Mouse (Mus musculus): ENCODE results near the gene Wdr37.
"Not testable (repeated sequence)": the region's sequence is repeated elsewhere in the genome, so short reads cannot be mapped to it uniquely, and the experiment has no call there.

Wdr37 gene

GRCm38 (mm10) chr13:8847702-8848101 lies 24.0 kb downstream of the Wdr37 start:
- in situ Hi-C loops (cut with MboI; ENCODE audit: low pct_unique_long_range_greater_than_20kb in 1 of 2, low sequenced_read_pairs in 2 of 2, unreplicated experiment in 1 of 2), result no loop called here

GRCm38 (mm10) chr13:8842273-8842672 lies 29.4 kb downstream of the Wdr37 start:
- in situ Hi-C loops (cut with MboI; ENCODE audit: low pct_unique_long_range_greater_than_20kb in 1 of 2, low sequenced_read_pairs in 2 of 2, unreplicated experiment in 1 of 2), result no loop called here

- in situ Hi-C loops (cut with MboI; ENCODE audit: low pct_unique_long_range_greater_than_20kb in 1 of 2, low sequenced_read_pairs in 2 of 2, unreplicated experiment in 1 of 2), result not testable (repeated sequence)
These were observed 29.9 kb downstream of the Wdr37 start for GRCm38 (mm10) chr13:8841846-8842245.

GRCm38 (mm10) chr13:8840941-8841340 lies 30.8 kb downstream of the Wdr37 start:
- in situ Hi-C loops (cut with MboI; ENCODE audit: low pct_unique_long_range_greater_than_20kb in 1 of 2, low sequenced_read_pairs in 2 of 2, unreplicated experiment in 1 of 2), result no loop called here

- in situ Hi-C loops (cut with MboI; ENCODE audit: low pct_unique_long_range_greater_than_20kb in 1 of 2, low sequenced_read_pairs in 2 of 2, unreplicated experiment in 1 of 2), result no loop called here
These were observed 31.8 kb downstream of the Wdr37 start for GRCm38 (mm10) chr13:8839937-8840336.

GRCm38 (mm10) chr13:8839111-8839510 lies 32.6 kb downstream of the Wdr37 start:
- in situ Hi-C loops (cut with MboI; ENCODE audit: low pct_unique_long_range_greater_than_20kb in 1 of 2, low sequenced_read_pairs in 2 of 2, unreplicated experiment in 1 of 2), result no loop called here

- in situ Hi-C loops (cut with MboI; ENCODE audit: low pct_unique_long_range_greater_than_20kb in 1 of 2, low sequenced_read_pairs in 2 of 2, unreplicated experiment in 1 of 2), result no loop called here
These were observed 33.3 kb downstream of the Wdr37 start for GRCm38 (mm10) chr13:8838394-8838793.

GRCm38 (mm10) chr13:8834573-8834972 lies 37.1 kb downstream of the Wdr37 start:
- in situ Hi-C loops (cut with MboI; ENCODE audit: low pct_unique_long_range_greater_than_20kb in 1 of 2, low sequenced_read_pairs in 2 of 2, unreplicated experiment in 1 of 2), result no loop called here

GRCm38 (mm10) chr13:8831546-8832251 lies 40.0 kb downstream of the Wdr37 start:
- in situ Hi-C loops (cut with MboI; ENCODE audit: low pct_unique_long_range_greater_than_20kb in 1 of 2, low sequenced_read_pairs in 2 of 2, unreplicated experiment in 1 of 2), result no loop called here

GRCm38 (mm10) chr13:8830696-8831095 lies 41.0 kb downstream of the Wdr37 start:
- in situ Hi-C loops (cut with MboI; ENCODE audit: low pct_unique_long_range_greater_than_20kb in 1 of 2, low sequenced_read_pairs in 2 of 2, unreplicated experiment in 1 of 2), result no loop called here

- in situ Hi-C loops (cut with MboI; ENCODE audit: low pct_unique_long_range_greater_than_20kb in 1 of 2, low sequenced_read_pairs in 2 of 2, unreplicated experiment in 1 of 2), result no loop called here
These were observed 41.9 kb downstream of the Wdr37 start for GRCm38 (mm10) chr13:8829784-8830183.

- in situ Hi-C loops (cut with MboI; ENCODE audit: low pct_unique_long_range_greater_than_20kb in 1 of 2, low sequenced_read_pairs in 2 of 2, unreplicated experiment in 1 of 2), result no loop called here
These were observed 42.8 kb downstream of the Wdr37 start for GRCm38 (mm10) chr13:8828946-8829345.

GRCm38 (mm10) chr13:8823546-8823945 lies 48.2 kb downstream of the Wdr37 start:
- in situ Hi-C loops (cut with MboI; ENCODE audit: low pct_unique_long_range_greater_than_20kb in 1 of 2, low sequenced_read_pairs in 2 of 2, unreplicated experiment in 1 of 2), result no loop called here

GRCm38 (mm10) chr13:8823120-8823519 lies 48.6 kb downstream of the Wdr37 start:
- in situ Hi-C loops (cut with MboI; ENCODE audit: low pct_unique_long_range_greater_than_20kb in 1 of 2, low sequenced_read_pairs in 2 of 2, unreplicated experiment in 1 of 2), result no loop called here

- in situ Hi-C loops (cut with MboI; ENCODE audit: low pct_unique_long_range_greater_than_20kb in 1 of 2, low sequenced_read_pairs in 2 of 2, unreplicated experiment in 1 of 2), result no loop called here
These were observed 49.5 kb downstream of the Wdr37 start for GRCm38 (mm10) chr13:8822201-8822600.

- in situ Hi-C loops (cut with MboI; ENCODE audit: low pct_unique_long_range_greater_than_20kb in 1 of 2, low sequenced_read_pairs in 2 of 2, unreplicated experiment in 1 of 2), result no loop called here
These were observed 65.8 kb downstream of the Wdr37 start for GRCm38 (mm10) chr13:8805931-8806330.

GRCm38 (mm10) chr13:8800576-8800975 lies 71.1 kb downstream of the Wdr37 start:
- in situ Hi-C loops (cut with MboI; ENCODE audit: low pct_unique_long_range_greater_than_20kb in 1 of 2, low sequenced_read_pairs in 2 of 2, unreplicated experiment in 1 of 2), result no loop called here

GRCm38 (mm10) chr13:8793217-8793616 lies 78.5 kb downstream of the Wdr37 start:
- in situ Hi-C loops (cut with MboI; ENCODE audit: low pct_unique_long_range_greater_than_20kb in 1 of 2, low sequenced_read_pairs in 2 of 2, unreplicated experiment in 1 of 2), result no loop called here

GRCm38 (mm10) chr13:8785185-8785584 lies 86.5 kb downstream of the Wdr37 start:
- in situ Hi-C loops (cut with MboI; ENCODE audit: low pct_unique_long_range_greater_than_20kb in 1 of 2, low sequenced_read_pairs in 2 of 2, unreplicated experiment in 1 of 2), result no loop called here

GRCm38 (mm10) chr13:8784308-8785061 lies 87.2 kb downstream of the Wdr37 start:
- in situ Hi-C loops (cut with MboI; ENCODE audit: low pct_unique_long_range_greater_than_20kb in 1 of 2, low sequenced_read_pairs in 2 of 2, unreplicated experiment in 1 of 2), result no loop called here

All from mouse embryonic stem cell (cell line).